Mouse (Mus musculus) fat pad, adult 2 months (tissue): ENCODE data around the gene Nfe2l1.
"Not testable (repeated sequence)": the region's sequence is repeated elsewhere in the genome, so short reads cannot be mapped to it uniquely, and the experiment has no call there.

Experiments
- DNase-seq: peaks from one replicate; pipeline ENCODE4 v3.0.0-alpha.2; 2011; ENCODE audit warnings: low read depth, low spot score; ENCODE audit errors: extremely low read depth

Nfe2l1 gene

DNA sequence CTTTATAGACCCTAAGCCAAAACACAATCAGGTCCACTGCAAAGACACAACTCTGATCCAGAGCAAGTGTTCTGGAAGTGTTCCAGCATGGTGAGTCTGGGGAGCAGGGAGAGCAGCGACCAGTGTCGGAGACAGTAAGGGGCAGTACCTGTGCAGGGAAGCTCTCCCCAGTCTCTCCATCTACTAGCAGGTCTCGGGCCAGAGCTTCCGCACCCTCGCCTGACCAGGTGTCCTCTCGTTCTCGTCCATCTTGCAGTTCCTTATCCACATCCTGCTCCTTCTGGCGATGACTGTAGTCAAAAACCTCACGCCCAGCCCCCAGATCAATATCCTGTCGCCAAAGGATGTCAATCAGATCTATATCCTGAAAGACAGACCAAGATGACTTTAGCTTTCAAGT lies 7.8 kb downstream of the Nfe2l1 start:
- DNase-seq = no peak

DNA sequence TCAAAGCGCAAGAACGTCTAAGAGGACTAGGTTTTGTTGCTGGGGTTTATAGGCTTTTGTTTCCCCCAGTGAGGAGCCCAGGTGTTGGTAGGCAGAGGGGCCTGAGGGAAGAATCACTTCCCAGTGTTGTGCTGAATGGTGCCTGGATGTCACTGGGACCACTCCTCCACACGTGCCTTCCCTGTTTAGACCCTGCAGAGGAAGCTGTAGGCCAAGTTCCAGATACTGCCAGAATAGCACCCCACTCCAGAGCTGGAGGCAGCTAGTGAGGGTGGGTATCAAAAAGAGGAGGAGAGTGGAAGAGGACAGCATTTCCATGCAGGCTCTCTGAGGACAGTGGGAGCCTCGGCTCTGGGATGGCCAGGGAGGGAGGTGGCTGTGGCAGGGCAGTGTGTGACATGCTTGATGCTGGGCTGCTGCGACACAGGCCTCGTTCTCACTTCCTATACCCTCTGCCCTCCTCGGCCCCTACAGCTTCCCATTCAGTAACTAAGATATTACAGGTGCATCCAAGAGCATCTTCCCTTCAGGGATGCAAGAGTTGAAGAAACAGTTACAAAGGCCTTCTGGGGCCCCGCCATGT lies 11.5 kb downstream of the Nfe2l1 start:
- DNase-seq = no peak

DNA sequence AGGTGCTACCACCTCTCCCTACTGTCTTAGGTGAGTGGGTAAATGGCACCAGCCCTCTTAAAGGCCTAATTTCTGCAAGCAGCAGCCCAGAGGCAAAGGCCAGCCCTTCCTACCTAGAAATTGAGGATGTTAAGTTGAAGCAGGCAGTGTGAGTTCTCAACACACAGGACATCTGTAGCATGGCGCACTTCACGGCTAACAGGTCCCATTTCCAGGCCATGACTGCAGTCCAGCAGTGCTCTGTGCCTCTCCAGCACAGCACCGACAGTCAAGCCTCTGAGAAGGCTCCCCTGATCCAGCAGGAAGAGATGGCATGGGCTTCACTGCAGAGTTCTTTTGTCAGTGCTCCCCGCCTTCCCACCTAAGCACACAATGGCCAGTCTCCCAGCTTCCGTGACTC lies 12.8 kb downstream of the Nfe2l1 start:
- DNase-seq = no peak

DNA sequence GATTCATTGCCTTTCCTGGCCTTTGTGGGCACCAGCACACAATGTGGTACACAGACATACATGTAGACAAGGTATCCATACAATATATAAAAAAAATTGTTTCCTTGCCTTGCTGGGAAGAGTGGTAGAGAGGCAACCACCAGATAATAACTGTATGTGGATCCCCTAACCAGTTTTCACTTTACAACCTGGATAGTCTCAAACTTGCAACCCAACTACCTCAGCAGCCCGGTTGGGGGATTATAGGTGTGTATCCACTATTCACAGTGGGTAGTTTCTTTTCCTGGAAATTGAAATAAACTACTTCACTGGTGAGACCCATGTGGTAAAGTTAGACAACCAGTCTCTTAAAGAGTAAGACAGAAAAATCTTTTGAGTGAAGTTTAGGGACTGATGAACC lies 13.3 kb downstream of the Nfe2l1 start:
- no peak for DNase-seq

DNA sequence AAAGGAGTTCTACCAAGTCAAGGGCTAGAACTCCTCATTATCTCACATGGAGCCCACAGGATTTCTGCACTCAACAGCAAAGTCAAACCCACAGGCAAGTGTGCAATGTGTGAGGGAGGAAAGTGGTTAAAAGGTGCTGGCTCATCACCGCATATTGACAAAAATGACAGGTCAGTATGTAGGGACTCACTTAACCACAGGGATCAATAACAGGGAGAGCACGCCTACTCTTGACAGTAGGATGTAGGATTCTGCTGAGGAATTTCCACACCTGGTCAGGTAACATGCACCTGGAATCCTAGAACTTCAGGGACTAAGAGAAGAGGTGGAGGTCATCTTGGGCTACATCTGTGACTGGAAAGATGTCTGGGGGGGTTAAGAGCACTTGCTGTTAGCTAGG lies 13.9 kb downstream of the Nfe2l1 start:
- no peak for DNase-seq

DNA sequence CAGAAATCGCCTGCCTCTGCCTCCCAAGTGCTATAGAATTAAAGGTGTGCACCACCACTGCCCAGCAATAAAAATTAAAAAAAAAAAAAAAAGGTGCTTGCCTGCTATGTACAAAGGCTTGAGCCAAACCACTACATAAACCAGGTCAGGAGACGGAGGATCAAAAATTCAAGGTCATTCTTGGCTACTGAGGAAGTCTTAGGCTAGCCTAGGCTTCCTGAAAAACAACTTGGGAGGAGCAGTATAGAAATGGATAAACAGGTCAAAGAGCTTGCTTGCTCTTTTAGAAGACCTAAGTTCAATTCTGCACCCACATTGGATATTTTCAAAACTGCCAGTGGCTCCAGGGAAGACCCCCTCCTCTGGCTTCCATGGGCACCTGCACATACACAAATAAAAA lies 15.3 kb downstream of the Nfe2l1 start:
- DNase-seq = no peak

DNA sequence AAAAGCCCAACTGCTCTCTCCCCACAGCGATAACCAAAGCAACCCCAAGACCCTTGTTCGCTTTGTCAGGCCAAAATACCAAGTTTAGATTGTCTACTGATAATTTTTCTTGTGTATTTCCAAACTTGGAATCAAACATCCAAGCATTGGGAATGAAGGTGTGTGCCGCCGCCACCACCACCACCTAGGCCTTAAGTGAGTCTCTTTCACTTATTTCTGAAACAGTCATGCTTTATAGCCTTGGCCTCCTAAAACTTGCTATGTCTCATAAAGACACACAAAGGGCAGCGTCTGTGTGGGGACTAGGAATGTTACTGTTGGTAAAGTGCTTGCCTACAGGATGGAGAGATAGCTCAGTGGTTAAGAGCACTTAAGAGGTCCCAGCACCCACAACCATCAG lies 15.8 kb downstream of the Nfe2l1 start:
- no peak for DNase-seq

DNA sequence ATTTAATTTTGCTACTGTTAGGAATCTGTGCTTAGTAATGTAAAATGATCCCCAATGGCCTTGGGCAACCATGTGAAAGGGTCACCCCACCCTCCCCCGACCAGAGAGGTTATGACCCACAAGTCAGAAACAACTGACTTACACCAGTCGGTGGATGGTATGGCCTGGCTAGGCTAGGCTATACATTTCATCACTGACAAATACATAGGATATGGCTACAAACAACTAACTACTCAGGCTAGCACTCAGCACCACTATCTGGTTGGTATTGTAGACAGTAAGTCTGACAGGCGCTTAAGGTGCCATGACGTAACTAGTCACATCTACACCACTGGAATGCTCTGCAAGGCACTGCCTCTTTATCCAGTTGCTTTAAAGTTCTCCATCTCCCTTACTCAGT lies 16.3 kb downstream of the Nfe2l1 start:
- no peak for DNase-seq

DNA sequence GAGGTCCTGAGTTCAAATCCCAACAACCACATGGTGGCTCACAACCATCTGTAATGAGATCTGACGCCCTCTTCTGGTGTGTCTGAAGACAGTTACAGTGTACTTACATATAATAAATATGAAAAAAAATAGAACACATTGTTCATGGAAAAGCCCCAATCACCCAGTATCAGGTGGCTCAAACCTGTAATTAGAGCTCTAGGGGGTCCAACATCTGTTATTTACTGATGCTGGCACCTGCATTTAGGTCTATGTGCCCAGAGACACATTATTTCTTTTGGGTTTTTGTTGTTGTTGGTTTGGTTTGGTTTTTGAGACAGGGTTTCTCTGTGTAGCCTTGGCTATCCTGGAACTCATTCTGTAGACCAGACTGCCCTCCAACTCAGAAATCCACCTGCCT lies 18.6 kb downstream of the Nfe2l1 start:
- not testable (repeated sequence) for DNase-seq

DNA sequence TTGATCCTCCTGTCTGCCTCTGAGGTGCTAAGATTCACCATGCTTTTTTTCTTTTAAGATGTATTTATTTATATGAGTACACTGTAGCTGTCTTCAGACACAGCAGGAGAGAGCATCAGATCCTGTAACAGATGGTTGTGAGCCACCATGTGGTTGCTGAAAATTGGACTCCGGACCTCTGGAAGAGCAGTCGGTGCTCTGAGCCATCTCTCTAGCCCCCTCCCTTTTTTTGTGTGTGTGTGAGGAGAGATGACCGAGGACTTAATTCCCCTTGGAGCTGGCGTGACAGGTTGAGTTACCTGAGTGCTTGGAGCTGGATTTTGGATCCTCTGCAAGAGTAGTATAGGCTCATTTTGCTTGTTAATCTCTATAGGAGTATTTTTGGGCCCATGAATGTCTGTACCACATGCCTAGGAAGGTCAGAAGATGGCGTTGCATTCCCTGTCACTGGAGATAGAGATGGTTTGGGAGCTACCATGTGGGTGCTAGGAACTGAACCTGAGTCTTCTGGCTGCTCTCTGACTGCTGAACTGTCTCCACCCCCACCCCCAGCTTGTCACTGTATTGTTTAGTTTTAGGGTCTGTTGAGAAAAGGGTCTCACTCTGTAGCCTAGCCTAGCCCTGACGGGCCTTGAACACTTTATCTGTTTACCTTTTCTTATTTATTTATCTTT lies 20.1 kb downstream of the Nfe2l1 start:
- no peak for DNase-seq

DNA sequence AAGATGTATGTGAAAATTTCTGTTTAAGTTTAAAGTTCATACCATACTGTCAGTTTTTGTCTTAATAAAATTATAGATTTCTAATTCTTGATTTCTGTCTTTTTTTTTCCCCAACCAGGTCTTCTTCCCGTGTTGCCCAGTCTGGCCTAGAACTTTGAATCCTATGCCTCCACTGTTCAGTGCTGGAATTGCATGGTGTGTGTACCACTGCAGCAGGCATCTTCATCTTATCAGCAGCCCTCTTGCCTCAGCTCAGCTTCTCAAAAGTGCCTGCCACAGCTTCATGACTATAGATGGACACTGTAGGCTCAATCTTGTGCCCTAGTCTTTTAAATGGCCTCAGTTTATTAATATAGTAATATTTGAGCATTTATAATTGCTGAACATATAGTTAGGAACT lies 21.7 kb downstream of the Nfe2l1 start:
- DNase-seq = no peak

DNA sequence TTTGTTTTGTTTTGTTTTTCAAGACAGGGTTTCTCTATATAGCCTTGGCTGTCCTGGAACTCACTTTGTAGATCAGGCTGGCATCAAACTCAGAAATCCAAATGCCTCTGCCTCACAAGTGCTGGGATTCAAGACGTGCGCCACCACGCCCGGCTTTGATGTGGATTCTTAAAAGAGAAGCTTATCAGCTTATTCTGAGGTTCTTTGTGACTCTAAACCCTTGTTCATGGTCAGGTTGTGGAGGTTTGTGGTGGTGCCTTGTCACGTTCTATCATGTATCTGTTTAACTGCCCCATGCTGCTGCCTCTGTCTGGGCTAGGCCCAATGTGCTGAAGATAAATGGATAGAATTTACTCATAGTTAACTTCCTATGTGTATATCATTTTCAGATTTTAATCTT lies 24.2 kb downstream of the Nfe2l1 start:
- DNase-seq = no peak

DNA sequence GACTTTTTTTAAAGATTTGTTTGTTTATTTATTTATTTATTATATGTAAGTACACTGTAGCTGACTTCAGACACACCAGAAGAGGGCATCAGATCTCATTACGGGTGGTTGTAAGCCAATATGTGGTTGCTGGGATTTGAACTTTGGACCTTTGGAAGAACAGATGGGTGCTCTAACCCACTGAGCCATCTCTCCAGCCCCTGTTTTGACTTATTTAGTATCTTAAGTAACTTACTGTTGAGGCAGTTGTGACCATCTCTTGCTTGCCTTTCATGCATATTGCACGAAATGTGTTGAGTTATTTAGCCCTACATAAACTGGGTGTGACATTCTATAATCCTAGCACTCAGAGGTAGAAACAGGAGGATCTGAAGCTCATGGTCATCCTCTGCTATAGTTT lies 30.3 kb downstream of the Nfe2l1 start:
- DNase-seq = no peak

DNA sequence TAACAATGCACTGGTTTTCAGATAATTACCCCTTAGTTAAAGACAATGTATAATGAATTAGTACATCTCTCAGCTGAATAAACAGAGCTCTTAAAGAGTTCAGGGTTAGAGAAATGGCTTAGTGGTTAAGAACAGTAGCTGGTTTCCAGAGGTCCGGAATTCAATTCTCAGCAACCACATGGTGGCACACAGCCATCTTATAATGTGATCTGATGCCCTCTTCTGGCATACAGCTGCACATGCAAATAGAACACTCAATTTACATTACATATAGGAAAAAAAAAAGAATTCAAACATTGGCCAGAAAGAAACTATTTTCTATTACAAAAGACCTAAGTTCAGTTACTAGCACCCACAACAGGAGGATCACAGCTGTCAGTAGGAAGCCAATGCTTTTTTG lies 33.2 kb downstream of the Nfe2l1 start:
- no peak for DNase-seq

DNA sequence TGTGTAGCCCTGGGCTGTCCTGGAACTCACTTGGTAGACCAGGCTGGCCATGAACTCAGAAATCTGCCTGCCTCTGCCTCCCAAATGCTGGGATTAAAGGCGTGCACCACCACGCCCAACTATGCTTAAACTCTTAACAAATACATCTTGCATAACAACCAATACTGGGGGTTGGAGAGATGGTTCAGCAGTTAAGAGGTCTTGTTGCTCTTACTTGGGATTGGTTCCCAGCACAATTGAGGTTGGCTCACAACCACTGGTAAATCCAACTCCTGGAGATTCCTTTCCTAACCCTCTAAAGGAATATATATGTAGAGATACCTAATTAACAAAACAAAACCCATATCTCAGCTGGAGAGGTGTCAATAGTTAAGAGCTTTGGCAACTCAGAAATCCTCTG lies 33.7 kb downstream of the Nfe2l1 start:
- no peak for DNase-seq

DNA sequence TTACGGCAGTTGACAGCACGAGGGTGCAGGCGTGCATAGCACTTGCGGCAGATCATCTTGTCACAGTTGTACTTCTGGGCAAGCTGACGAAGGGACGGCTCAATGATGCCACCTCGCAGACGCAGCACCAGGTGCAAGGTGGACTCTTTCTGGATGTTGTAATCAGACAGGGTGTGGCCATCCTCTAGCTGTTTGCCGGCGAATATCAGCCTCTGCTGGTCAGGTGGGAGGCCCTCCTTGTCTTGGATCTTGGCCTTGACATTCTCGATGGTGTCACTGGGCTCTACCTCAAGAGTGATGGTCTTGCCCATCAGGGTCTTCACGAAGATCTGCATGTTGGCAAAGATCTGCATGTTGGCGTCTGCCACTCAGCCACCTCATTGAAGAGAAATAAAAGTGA lies 34.3 kb downstream of the Nfe2l1 start:
- no peak for DNase-seq

DNA sequence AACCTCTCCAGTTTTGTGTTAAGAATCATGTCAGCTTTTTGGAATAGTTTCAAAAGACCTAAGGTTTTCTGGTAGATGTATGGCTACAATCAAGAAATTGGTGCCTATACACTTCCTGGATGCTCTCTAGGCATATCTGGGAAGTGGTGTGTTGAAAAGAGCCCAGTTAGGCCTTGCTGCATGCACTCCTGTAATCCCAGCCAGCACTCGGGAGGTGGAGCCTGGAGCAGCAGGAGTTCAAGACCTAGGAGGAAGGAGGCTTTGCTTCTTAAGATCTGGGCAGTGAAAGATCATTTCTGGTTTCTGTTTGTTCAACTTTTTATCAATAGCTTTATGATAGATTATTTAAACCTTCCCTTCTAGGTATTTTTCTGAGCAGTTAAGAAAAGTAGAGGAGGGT lies 39.1 kb downstream of the Nfe2l1 start:
- no peak for DNase-seq

DNA sequence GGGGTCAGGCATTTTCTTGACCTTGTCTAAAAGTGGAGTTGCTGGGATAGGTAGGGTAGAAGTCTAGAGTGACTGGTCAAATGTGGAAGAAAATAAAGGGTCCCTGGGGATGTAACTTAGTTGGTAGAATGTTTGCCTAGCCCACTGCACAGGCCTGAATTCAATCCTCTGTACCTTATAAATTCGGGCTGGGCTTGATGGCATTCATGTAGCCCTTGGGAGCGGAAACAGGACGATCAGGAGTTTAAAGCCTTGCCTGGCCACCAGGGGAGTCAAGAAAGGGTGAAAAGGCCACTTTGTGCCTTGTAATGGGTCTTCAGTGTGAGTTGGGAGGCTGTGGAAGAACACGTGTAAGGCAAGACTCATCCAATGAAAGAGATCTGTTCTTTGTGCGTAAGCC lies 39.8 kb downstream of the Nfe2l1 start:
- DNase-seq = no peak

DNA sequence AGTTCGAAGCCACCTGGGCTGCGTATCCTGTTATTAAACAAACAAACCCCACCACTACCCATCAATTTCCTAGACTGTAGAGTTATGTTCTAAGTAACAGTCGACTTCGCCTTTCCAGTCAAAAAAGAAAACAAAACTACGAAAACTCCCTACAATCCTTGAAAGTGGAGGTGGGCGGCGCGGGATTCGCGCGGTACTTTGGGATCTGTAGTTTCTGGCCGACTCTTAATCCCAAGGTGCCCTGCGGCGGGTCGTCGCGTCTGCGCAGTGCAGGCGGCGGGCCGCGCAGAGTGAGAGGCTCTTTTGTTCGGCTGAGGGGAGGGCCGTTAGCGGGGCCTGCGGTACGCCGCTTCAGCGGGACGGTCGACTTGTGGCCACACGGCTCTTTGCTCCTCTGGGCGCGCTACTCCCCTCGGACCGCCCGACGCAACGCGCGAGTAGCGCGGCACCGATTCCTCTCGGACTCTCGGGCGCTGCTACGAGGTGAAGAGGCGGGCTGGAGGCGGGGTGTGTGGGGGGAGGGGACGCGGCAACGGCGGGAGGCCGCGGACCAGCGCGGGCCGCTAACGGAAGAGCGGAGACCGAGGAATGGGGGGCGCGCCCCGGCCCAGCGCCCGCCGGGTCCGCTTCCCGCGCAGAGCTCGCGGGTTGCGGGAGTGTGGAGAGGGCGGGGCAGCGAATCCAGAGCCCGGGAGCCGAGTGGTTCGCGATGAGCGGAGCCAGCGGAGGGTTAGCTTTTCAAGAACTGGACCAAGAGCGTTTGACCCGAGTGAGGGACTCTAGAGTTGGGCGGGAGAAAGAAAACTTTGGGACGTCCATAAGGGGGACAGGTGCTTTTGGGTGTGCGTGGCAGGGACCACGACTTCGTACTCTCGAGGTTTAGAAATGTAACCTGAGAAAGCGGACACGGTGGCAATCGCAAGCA lies 40.6 kb downstream of the Nfe2l1 start, which contains the start of gene Cbx1:
Cbx1 (plus strand) TSS at position 257 of the 925 bp plus-strand sequence.
- no peak for DNase-seq

DNA sequence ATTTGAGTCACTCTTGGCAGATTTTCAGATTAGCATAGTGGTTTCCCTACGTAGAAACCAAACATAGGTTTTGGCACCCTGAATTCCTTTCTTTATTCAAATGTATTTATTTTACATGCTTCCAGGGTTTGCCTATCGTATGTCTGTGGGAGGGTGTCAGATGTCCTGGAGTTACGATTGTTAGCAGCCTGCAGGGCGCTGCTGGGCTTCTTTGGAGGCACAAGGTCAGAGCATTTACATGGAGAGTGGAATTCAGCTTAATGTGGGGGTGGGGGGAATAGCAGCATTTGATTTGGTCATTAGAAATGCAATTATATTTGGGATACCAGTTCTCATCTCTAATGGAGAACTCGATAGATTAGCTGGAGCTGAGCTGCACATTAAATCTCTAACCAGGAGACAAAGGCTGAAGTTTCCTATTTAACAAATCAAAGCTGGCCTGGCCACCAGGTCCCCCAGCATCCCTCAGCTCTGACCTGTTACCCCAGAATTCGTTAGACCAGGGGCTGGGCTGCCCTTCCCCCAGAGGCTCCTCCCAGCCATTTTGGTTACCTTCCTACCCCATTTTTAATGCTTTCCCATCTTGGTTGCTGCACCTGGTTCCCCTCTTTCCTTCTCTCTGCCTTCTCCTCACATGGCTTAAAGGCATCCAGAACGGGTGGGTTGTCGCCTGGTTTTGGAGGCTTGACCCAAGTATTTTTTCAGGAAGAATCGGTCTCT lies 42.9 kb downstream of the Nfe2l1 start:
- no peak for DNase-seq

DNA sequence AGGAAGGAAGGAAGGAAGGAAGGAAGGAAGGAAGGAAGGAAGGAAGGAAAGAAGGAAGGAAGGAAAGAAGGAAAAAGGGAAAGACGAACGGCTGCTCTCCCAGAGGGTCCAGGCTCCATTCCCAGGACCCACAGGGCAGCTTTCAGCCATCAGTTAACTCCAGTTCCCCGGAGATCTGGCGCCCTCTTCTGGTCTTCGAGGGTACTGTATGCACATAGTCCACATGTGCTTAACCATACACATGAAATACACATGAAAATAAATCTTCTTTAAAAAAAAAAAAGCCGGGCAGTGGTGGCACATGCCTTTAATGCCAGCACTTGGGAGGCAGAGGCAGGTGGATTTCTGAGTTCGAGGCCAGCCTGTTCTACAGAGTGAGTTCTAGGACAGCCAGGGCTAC lies 44.9 kb downstream of the Nfe2l1 start:
- DNase-seq = not testable (repeated sequence)
